Mouse (Mus musculus): ENCODE results near the gene Dhx37. TPM values are rescaled to one million over a fixed set of nuclear protein-coding genes. Genes with fewer than 3 reads are reported as not detected.

The Dhx37 gene
- polyA plus RNA-seq, 1 experiment from 2014 or later, result 11.1 TPM

GRCm38 (mm10) chr5:125385215-125385940 is 48.5 kb downstream of the Dhx37 start:
- Histone ChIP-seq H3K4me2 (ENCODE audit: low read depth) (no peak overlapping the region), H3K4me3 (ENCODE audit: low read depth, low read length) (no peak overlapping the region), H3K4me1 (ENCODE audit: control insufficient read depth, insufficient read depth, low read length) (0 out of 2 replicates have a peak, but pooled peaks cover 2% of the 10 kb centered on the region), H3K9ac (ENCODE audit: low read length) (no peak overlapping the region), H3K9me3 (ENCODE audit: control insufficient read depth, low read length) (no peaks in the 10 kb centered on the region), H3K27ac (ENCODE audit: low read depth, low read length) (no peak overlapping the region), H3K27me3 (ENCODE audit: control insufficient read depth, insufficient read depth, low read length) (no peaks in the 10 kb centered on the region), H3K36me3 (ENCODE audit: control insufficient read depth, insufficient read depth, low read length) (0 out of 2 replicates have a peak, but pooled peaks cover 2% of the 10 kb centered on the region)
- WGBS, result 85% methylated on average over 8 of the region's 8 CpGs
- DNase-seq (ENCODE audit: low spot score) (no peak), ATAC-seq (ENCODE audit: insufficient read depth, low FRiP score, low TSS enrichment) (no peak)

- H3K36me3 ChIP-seq (ENCODE audit: control insufficient read depth, insufficient read depth, low read length), result 0 out of 2 replicates have a peak, but pooled peaks cover 2% of the 10 kb centered on the region
- H3K4me1 ChIP-seq (ENCODE audit: control insufficient read depth, insufficient read depth, low read length), result 0 out of 2 replicates have a peak, but pooled peaks cover 2% of the 10 kb centered on the region
- 85% methylated on average over 2 of the region's 2 CpGs for WGBS
- no peak overlapping the region for H3K4me2 ChIP-seq (ENCODE audit: low read depth)
- no peaks in the 10 kb centered on the region for H3K27me3 ChIP-seq (ENCODE audit: control insufficient read depth, insufficient read depth, low read length)
- no peak overlapping the region for H3K27ac ChIP-seq (ENCODE audit: low read depth, low read length)
- no peak overlapping the region for H3K9ac ChIP-seq (ENCODE audit: low read length)
- H3K9me3 ChIP-seq (ENCODE audit: control insufficient read depth, low read length), result no peaks in the 10 kb centered on the region
- ATAC-seq (ENCODE audit: insufficient read depth, low FRiP score, low TSS enrichment) (no peak), DNase-seq (ENCODE audit: low spot score) (no peak)
- no peak overlapping the region for H3K4me3 ChIP-seq (ENCODE audit: low read depth, low read length)
Observed at GRCm38 (mm10) chr5:125384512-125385214, 49.3 kb downstream of the Dhx37 start.

- no peak overlapping the region for H3K4me2 ChIP-seq (ENCODE audit: low read depth)
- no peak overlapping the region for H3K27ac ChIP-seq (ENCODE audit: low read depth, low read length)
- no peak overlapping the region for H3K4me3 ChIP-seq (ENCODE audit: low read depth, low read length)
- H3K36me3 ChIP-seq (ENCODE audit: control insufficient read depth, insufficient read depth, low read length), result 0 out of 2 replicates have a peak, but pooled peaks cover 2% of the 10 kb centered on the region
- H3K9ac ChIP-seq (ENCODE audit: low read length), result no peak overlapping the region
- WGBS, result 86% methylated on average over 3 of the region's 3 CpGs
- H3K9me3 ChIP-seq (ENCODE audit: control insufficient read depth, low read length), result no peaks in the 10 kb centered on the region
- ATAC-seq (ENCODE audit: insufficient read depth, low FRiP score, low TSS enrichment) (no peak), DNase-seq (ENCODE audit: low spot score) (no peak)
- H3K27me3 ChIP-seq (ENCODE audit: control insufficient read depth, insufficient read depth, low read length), result no peaks in the 10 kb centered on the region
- 0 out of 2 replicates have a peak, but pooled peaks cover 2% of the 10 kb centered on the region for H3K4me1 ChIP-seq (ENCODE audit: control insufficient read depth, insufficient read depth, low read length)
Observed at GRCm38 (mm10) chr5:125383637-125384420, 50.1 kb downstream of the Dhx37 start.

GRCm38 (mm10) chr5:125382673-125383558 is 51.0 kb downstream of the Dhx37 start:
- peak; percentile 53 for ATAC-seq (ENCODE audit: insufficient read depth, low FRiP score, low TSS enrichment)
- H3K4me1 ChIP-seq (ENCODE audit: control insufficient read depth, insufficient read depth, low read length), result no peaks in the 10 kb centered on the region
- H3K9me3 ChIP-seq (ENCODE audit: control insufficient read depth, low read length), result no peaks in the 10 kb centered on the region

GRCm38 (mm10) chr5:125381954-125382672 is 51.8 kb downstream of the Dhx37 start:
- no peaks in the 10 kb centered on the region for H3K9me3 ChIP-seq (ENCODE audit: control insufficient read depth, low read length)
- H3K4me3 ChIP-seq (ENCODE audit: low read depth, low read length), result no peak overlapping the region
- DNase-seq (ENCODE audit: low spot score), result no peak
- H3K36me3 ChIP-seq (ENCODE audit: control insufficient read depth, insufficient read depth, low read length), result 0 out of 2 replicates have a peak, but pooled peaks cover 2% of the 10 kb centered on the region
- no peak overlapping the region for H3K27ac ChIP-seq (ENCODE audit: low read depth, low read length)
- no peak for ATAC-seq (ENCODE audit: insufficient read depth, low FRiP score, low TSS enrichment)
- no peak overlapping the region for H3K4me2 ChIP-seq (ENCODE audit: low read depth)
- H3K4me1 ChIP-seq (ENCODE audit: control insufficient read depth, insufficient read depth, low read length), result no peaks in the 10 kb centered on the region
- H3K9ac ChIP-seq (ENCODE audit: low read length), result no peak overlapping the region
- 83% methylated on average over 5 of the region's 5 CpGs for WGBS
- H3K27me3 ChIP-seq (ENCODE audit: control insufficient read depth, insufficient read depth, low read length), result no peaks in the 10 kb centered on the region

More at GRCm38 (mm10) chr5:125382673-125383558, 51.0 kb downstream of the Dhx37 start:
- 0 out of 2 replicates have a peak, but pooled peaks cover 2% of the 10 kb centered on the region for H3K36me3 ChIP-seq (ENCODE audit: control insufficient read depth, insufficient read depth, low read length)
- H3K4me2 ChIP-seq (ENCODE audit: low read depth), result no peak overlapping the region
- no peak overlapping the region for H3K9ac ChIP-seq (ENCODE audit: low read length)
- H3K27me3 ChIP-seq (ENCODE audit: control insufficient read depth, insufficient read depth, low read length), result no peaks in the 10 kb centered on the region
- no peak overlapping the region; the same call in 1 of the 2 replicates for H3K4me3 ChIP-seq (ENCODE audit: low read depth, low read length)
- H3K27ac ChIP-seq (ENCODE audit: low read depth, low read length), result no peak overlapping the region
- 56% methylated on average over 6 of the region's 6 CpGs for WGBS
- DNase-seq (ENCODE audit: low spot score), result no peak

- no peaks in the 10 kb centered on the region for H3K27me3 ChIP-seq (ENCODE audit: control insufficient read depth, insufficient read depth, low read length)
- no peak overlapping the region for H3K27ac ChIP-seq (ENCODE audit: low read depth, low read length)
- no peaks in the 10 kb centered on the region for H3K9me3 ChIP-seq (ENCODE audit: control insufficient read depth, low read length)
- DNase-seq (ENCODE audit: low spot score), result no peak
- no peaks in the 10 kb centered on the region for H3K4me1 ChIP-seq (ENCODE audit: control insufficient read depth, insufficient read depth, low read length)
- no peak overlapping the region for H3K4me3 ChIP-seq (ENCODE audit: low read depth, low read length)
- H3K4me2 ChIP-seq (ENCODE audit: low read depth), result no peak overlapping the region
- 88% methylated on average over 5 of the region's 5 CpGs for WGBS
- H3K36me3 ChIP-seq (ENCODE audit: control insufficient read depth, insufficient read depth, low read length), result no peaks in the 10 kb centered on the region
- H3K9ac ChIP-seq (ENCODE audit: low read length), result no peak overlapping the region
- ATAC-seq (ENCODE audit: insufficient read depth, low FRiP score, low TSS enrichment), result no peak
Observed at GRCm38 (mm10) chr5:125378919-125379318, 55.0 kb downstream of the Dhx37 start.

GRCm38 (mm10) chr5:125377214-125377613 is 56.7 kb downstream of the Dhx37 start:
- DNase-seq (ENCODE audit: low spot score), result no peak
- no peak overlapping the region for H3K27ac ChIP-seq (ENCODE audit: low read depth, low read length)
- H3K27me3 ChIP-seq (ENCODE audit: control insufficient read depth, insufficient read depth, low read length), result no peaks in the 10 kb centered on the region
- no peak overlapping the region for H3K9ac ChIP-seq (ENCODE audit: low read length)
- no peak for ATAC-seq (ENCODE audit: insufficient read depth, low FRiP score, low TSS enrichment)
- no peaks in the 10 kb centered on the region for H3K9me3 ChIP-seq (ENCODE audit: control insufficient read depth, low read length)
- no peaks in the 10 kb centered on the region for H3K36me3 ChIP-seq (ENCODE audit: control insufficient read depth, insufficient read depth, low read length)
- 74% methylated on average over 7 of the region's 7 CpGs for WGBS
- H3K4me3 ChIP-seq (ENCODE audit: low read depth, low read length), result no peak overlapping the region
- no peaks in the 10 kb centered on the region for H3K4me1 ChIP-seq (ENCODE audit: control insufficient read depth, insufficient read depth, low read length)
- no peak overlapping the region for H3K4me2 ChIP-seq (ENCODE audit: low read depth)

Data from neural tube, embryonic 11.5 days (tissue).